Mouse (Mus musculus) olfactory bulb, adult 2 months (tissue): ENCODE measurements at regions not wholly inside any gene's neighbourhood (a gene's known extent, or its start where the extent isn't known, plus 50 kb on each side); places are given as distances from the start of the nearest gene placed in this dataset.

ENCODE experiments used
- CTCF ChIP-seq: fragments of 200-500 bp; IDR thresholded peaks from 2 replicates; pipeline ENCODE4 v1.5.1; 2012; ENCODE audit warnings: low read depth, mild to moderate bottlenecking, low read length, moderate library complexity; ENCODE audit not compliant: insufficient read depth
- POLR2A ChIP-seq: fragments of 200-500 bp; IDR thresholded peaks from 2 replicates; pipeline ENCODE4 v1.6.1; 2012; ENCODE audit warnings: mild to moderate bottlenecking, low read depth, low read length, moderate library complexity; ENCODE audit not compliant: insufficient read depth

DNA sequence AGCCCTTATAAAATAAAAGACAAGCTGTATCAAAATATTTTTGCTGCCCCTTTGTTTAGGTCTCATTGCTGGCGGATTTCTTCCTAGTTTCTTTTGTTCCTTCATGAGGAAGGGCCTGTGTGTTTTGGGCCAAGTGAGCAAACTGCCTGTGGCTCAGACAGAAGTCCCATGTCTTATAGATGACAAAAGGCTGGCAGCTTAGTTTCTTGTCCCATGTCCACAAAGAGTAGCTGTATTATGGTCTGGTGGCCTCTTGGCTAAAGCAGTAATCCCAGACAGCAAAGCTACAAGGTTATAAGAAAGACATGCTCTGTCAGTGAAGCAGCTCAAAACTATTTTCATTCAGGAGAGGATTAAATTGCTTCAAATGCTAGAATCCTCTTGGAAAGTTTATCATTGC, 103.1 kb upstream of the Kcnab1 start:
- no peak for TF ChIP-seq CTCF
- TF ChIP-seq POLR2A = no peak
